Mouse (Mus musculus) heart, embryonic 10.5 days (tissue): ENCODE measurements around the gene Cfap126. TPM values are rescaled to one million over a fixed set of nuclear protein-coding genes. Genes with fewer than 3 reads are reported as not detected.
"Not testable (repeated sequence)": the region's sequence is repeated elsewhere in the genome, so short reads cannot be mapped to it uniquely, and the experiment has no call there.

ENCODE experiments used
- DNase-seq: peaks from one replicate; pipeline ENCODE4 v3.0.0-alpha.2; 2017; ENCODE audit warnings: low spot score
- H3K27ac ChIP-seq: fragments of 300-500 bp; sonication (generic); 2 replicates; pipeline ENCODE4 v1.5.1; 2016; ENCODE audit warnings: mild to moderate bottlenecking
- H3K27me3 ChIP-seq: fragments of 300-500 bp; sonication (generic); 2 replicates; pipeline ENCODE4 v1.6.1; 2016; ENCODE audit warnings: mild to moderate bottlenecking; ENCODE audit not compliant: poor library complexity, insufficient read depth, severe bottlenecking
- H3K36me3 ChIP-seq: fragments of 300-500 bp; sonication (generic); 2 replicates; pipeline ENCODE4 v1.6.1; 2016; ENCODE audit warnings: mild to moderate bottlenecking, moderate library complexity
- H3K4me1 ChIP-seq: fragments of 300-500 bp; sonication (generic); 2 replicates; pipeline ENCODE4 v1.6.1; 2016; ENCODE audit warnings: mild to moderate bottlenecking
- H3K4me3 ChIP-seq: fragments of 300-500 bp; sonication (generic); 2 replicates; pipeline ENCODE4 v1.5.1; 2016; ENCODE audit warnings: mild to moderate bottlenecking, moderate library complexity
- H3K9me3 ChIP-seq: fragments of 300-500 bp; sonication (generic); 2 replicates; pipeline ENCODE4 v1.6.1; 2016; ENCODE audit warnings: mild to moderate bottlenecking, moderate library complexity
- WGBS: fragments of 180-500 bp; shearing (Covaris S2); methylation state at CpG from one replicate; pipeline ENCODE4 v1.1.7; 2016; 5-methylcytosine and 5-hydroxymethylcytosine counted together
- polyA plus RNA-seq: library from polyadenylated mRNA; unstranded; fragments of >200 nt; fragmentation: Nextera tagmentation; extraction: Ambion mirVana; gene quantifications from 2 replicates; pipeline ENCODE4 v1.2.1, GENCODE M21; 2016

Gene Cfap126
- polyA plus RNA-seq, 1 experiment from 2014 or later, result 1.6 TPM

DNA sequence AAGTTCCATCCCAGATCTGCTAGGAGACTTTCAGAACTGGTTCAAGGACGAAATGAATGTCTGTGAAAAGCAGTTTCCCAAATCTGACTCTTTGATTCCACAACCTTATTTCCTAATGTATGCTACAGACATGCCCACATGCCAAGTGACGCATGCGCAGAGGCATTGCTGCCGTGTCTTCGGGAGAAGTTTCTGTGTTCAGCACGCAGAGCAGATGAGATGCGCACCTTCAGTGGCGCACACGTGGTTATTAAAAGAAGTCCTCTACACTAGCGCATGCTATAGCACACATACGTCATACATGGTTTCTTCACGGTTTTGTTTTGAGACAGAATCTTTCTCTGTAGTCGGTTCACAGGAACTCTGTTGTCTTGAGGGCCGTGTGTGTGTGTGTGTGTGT lies 5.7 kb downstream of the Cfap126 start:
- Histone ChIP-seq H3K9me3 (no peaks in the 10 kb centered on the region), H3K27me3 (no peaks in the 10 kb centered on the region), H3K36me3 (no peaks in the 10 kb centered on the region), H3K27ac (no peak overlapping the region), H3K4me1 (peaks cover 25% of the 10 kb centered on the region), H3K4me3 (no peak overlapping the region)
- no peak for DNase-seq
- 86% methylated on average over 14 of the region's 14 CpGs for WGBS

- no peak overlapping the region for H3K4me3 ChIP-seq
- no peaks in the 10 kb centered on the region for H3K36me3 ChIP-seq
- 17% methylated on average over 3 of the region's 3 CpGs for WGBS
- H3K4me1 ChIP-seq, result peaks cover 25% of the 10 kb centered on the region
- H3K27me3 ChIP-seq, result no peaks in the 10 kb centered on the region
- H3K27ac ChIP-seq, result peak overlapping the region; percentile 52; the same call in 1 of the 2 replicates
- H3K9me3 ChIP-seq, result no peaks in the 10 kb centered on the region
- DNase-seq, result no peak
These were observed 7.2 kb downstream of the Cfap126 start for GRCm38 (mm10) chr1:171120893-171121292.

- Histone ChIP-seq H3K4me1 (peaks cover 25% of the 10 kb centered on the region), H3K9me3 (no peaks in the 10 kb centered on the region), H3K36me3 (0 out of 2 replicates have a peak, but pooled peaks cover 2% of the 10 kb centered on the region), H3K27me3 (no peaks in the 10 kb centered on the region), H3K27ac (no peak overlapping the region), H3K4me3 (no peak overlapping the region)
- WGBS, result 43% methylated on average over 5 of the region's 5 CpGs
- no peak for DNase-seq
These were observed 8.1 kb downstream of the Cfap126 start for GRCm38 (mm10) chr1:171121839-171122238.

DNA sequence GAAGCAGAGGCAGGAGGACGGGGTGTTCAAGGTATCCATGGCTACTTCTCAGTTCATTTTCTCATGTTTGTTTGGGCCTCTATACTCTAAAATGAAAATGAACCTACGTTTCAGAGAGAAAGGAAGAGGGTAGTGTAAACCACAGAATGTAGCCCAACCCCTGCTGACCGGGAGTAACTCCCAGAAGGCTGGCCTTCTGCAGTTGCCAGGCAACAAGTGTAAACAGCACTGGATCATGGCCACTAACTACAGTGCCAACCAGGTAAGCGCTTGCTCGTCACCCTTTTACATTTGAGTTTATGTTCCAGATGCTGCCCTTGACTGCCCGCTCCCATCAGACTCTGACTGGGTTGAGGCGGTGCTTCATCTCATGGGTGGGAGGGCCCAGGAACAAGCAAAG lies 9.2 kb downstream of the Cfap126 start:
- H3K27me3 ChIP-seq, result no peaks in the 10 kb centered on the region
- peaks cover 10% of the 10 kb centered on the region for H3K36me3 ChIP-seq
- H3K27ac ChIP-seq, result no peak overlapping the region
- H3K9me3 ChIP-seq, result no peaks in the 10 kb centered on the region
- DNase-seq, result peak; percentile 80
- 33% methylated on average over 7 of the region's 7 CpGs for WGBS
- H3K4me1 ChIP-seq, result peaks cover 25% of the 10 kb centered on the region
- no peak overlapping the region for H3K4me3 ChIP-seq

DNA sequence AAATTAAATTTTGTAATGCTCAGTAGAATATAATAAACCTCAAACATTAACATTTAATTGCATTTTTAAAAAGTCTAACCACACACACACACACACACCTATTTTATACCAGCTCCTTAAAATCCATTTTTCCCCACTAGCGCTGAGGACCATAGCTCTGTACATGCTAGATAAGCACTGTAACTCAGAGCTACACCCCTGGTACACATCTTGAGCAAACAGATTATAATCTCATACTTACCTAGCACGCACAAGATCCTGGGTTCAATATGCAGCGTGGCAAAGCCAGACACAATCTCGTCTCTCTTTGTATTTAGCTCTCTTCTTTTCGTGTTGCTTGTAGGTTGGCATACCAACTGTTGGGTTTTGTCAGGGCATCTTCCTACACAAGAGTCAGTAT lies 10.7 kb downstream of the Cfap126 start:
- 90% methylated on average over 5 of the region's 5 CpGs for WGBS
- peaks cover 25% of the 10 kb centered on the region for H3K4me1 ChIP-seq
- DNase-seq, result no peak
- no peak overlapping the region for H3K4me3 ChIP-seq
- H3K27me3 ChIP-seq, result no peaks in the 10 kb centered on the region
- no peaks in the 10 kb centered on the region for H3K9me3 ChIP-seq
- no peak overlapping the region for H3K27ac ChIP-seq
- H3K36me3 ChIP-seq, result peaks cover 25% of the 10 kb centered on the region

DNA sequence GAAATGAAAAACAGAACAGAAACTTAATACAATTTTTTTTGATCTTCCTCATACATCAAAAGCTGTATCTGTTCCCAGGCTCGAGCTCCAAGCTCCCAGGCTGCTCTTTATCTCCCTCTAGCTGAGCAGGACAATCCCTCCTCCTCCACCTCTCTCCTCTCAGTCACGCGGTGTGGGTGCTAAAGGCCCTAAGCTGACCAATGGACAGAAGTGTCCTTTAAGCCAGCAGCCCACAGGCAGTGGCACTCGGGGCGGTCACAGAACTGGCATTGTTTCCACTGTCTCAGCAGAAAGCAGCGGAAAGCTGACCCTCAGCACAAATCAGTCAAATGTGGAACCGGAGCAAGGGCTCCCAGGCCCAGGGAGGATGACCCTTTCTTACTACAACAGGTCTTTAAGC lies 15.5 kb downstream of the Cfap126 start:
- H3K4me3 ChIP-seq, result no peak overlapping the region
- H3K27me3 ChIP-seq, result no peaks in the 10 kb centered on the region
- no peaks in the 10 kb centered on the region for H3K9me3 ChIP-seq
- no peak overlapping the region for H3K27ac ChIP-seq
- H3K36me3 ChIP-seq, result peaks cover 69% of the 10 kb centered on the region
- 57% methylated on average over 7 of the region's 7 CpGs for WGBS
- H3K4me1 ChIP-seq, result no peaks in the 10 kb centered on the region
- DNase-seq, result no peak

DNA sequence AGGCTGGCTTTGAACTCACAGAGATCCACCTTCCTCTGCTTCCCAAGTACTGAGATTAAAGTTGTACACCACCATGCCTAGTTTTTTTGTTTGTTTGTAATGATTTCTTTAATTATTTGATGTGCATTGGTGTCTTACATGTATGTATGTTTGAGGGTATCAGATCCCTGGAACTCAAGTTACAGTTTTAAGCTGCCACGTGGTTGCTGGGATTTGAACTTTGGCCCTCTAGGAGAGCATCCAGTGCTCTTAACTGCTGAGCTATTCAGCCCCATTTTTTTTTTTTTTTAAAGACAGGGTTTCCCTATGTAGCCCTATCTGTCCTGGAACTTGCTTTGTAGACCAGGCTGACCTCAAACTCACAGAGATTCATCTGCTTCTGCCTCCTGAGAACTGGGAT lies 17.3 kb downstream of the Cfap126 start:
- Histone ChIP-seq H3K4me1 (no peaks in the 10 kb centered on the region), H3K36me3 (peaks cover 86% of the 10 kb centered on the region), H3K9me3 (no peaks in the 10 kb centered on the region), H3K4me3 (no peak overlapping the region), H3K27me3 (no peaks in the 10 kb centered on the region), H3K27ac (no peak overlapping the region)
- WGBS, result 88% methylated on average over 1 of the region's 1 CpGs
- no peak for DNase-seq

- Histone ChIP-seq H3K4me3 (no peak overlapping the region), H3K36me3 (peaks cover 91% of the 10 kb centered on the region), H3K27ac (no peak overlapping the region), H3K9me3 (no peaks in the 10 kb centered on the region), H3K4me1 (no peaks in the 10 kb centered on the region), H3K27me3 (no peaks in the 10 kb centered on the region)
- WGBS, result 92% methylated on average over 2 of the region's 2 CpGs
- DNase-seq, result no peak
These were observed 21.9 kb downstream of the Cfap126 start for GRCm38 (mm10) chr1:171135600-171135999.

DNA sequence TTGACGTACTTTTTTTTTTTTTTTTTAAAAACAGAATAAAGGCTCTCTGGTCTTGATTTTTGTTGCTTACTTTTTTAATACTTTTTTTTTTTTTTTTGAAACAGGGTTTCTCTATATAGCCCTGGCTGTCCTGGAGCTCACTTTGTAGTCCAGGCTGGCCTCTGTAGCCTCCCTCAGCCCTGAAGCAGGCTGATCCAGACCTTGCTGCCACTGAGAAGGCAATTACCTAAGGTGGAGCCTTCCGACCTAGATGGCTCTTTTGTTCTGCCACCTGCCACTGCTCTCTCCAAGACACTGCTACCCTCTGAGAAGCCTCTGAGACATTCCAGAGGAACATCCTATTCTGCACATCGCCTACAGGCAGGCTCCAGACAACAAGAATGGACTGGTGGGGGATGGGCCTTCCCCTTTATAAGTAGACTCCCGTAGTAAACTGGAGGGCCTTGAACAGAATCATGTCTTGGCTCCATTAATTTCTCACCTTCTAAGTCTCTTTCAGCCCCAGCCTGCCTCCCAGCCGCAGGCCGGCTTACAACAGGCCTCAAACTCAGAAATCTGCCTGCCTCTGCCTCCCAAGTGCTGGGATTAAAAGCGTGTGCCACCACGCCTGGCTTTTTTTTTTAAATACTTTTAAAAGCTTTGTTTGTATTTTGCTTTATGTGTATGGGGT lies 23.9 kb downstream of the Cfap126 start:
- 89% methylated on average over 8 of the region's 8 CpGs for WGBS
- not testable (repeated sequence) for H3K27me3 ChIP-seq, H3K4me3 ChIP-seq, H3K4me1 ChIP-seq, H3K27ac ChIP-seq, DNase-seq, H3K9me3 ChIP-seq
- H3K36me3 ChIP-seq, result peaks cover 95% of the 10 kb centered on the region

GRCm38 (mm10) chr1:171142981-171143380 lies 29.3 kb downstream of the Cfap126 start:
- H3K9me3 ChIP-seq, DNase-seq, H3K4me1 ChIP-seq, H3K27ac ChIP-seq, H3K27me3 ChIP-seq, H3K4me3 ChIP-seq: not testable (repeated sequence)
- WGBS, result 75% methylated on average over 11 of the region's 11 CpGs
- H3K36me3 ChIP-seq, result peaks cover 73% of the 10 kb centered on the region

GRCm38 (mm10) chr1:171149974-171150760 lies 36.4 kb downstream of the Cfap126 start, which contains the start of the genes Sdhc and Mpz:
TSS of gene Sdhc (minus strand) at chr1:171150603.
TSS of gene Mpz (plus strand) at chr1:171150711.
- Histone ChIP-seq H3K4me1 (peaks cover 17% of the 10 kb centered on the region; the same call in 1 of the 2 replicates), H3K27me3 (peaks cover 8% of the 10 kb centered on the region; the same call in 1 of the 2 replicates), H3K27ac (peak within 1 kb of the TSS; percentile 96), H3K36me3 (peaks cover 9% of the 10 kb centered on the region; the same call in 1 of the 2 replicates), H3K4me3 (peak within 1 kb of the TSS; percentile 85), H3K9me3 (no peaks in the 10 kb centered on the region)
- peak; percentile 98 for DNase-seq
- under 1% methylated on average over 34 of the region's 34 CpGs for WGBS

DNA sequence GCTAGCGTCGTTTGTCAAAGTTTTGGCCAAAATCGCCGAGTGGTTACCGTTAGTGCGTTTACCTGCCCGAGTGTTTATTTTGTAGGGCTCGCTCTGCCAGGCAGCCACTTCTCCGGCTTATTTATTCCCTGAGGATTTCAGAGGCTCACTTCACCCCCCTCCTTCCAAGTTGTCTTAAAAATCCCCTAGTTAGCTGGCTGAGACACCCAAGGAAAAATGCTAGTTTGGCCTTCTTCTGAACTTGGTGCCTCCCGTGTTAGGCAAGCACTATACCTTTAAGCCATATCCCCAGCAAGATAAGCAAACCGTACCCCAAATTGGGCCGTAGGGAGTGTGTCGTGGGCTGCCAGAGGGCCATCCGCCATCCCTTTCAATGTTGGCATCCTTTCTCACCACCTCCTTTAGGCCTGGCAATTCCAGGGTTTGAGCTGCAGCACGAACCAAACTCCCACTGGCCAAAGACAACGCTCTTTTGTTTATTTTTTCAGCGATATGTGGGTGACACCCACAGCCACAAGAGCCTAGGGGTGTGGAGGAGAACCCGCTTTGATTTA lies 37.2 kb downstream of the Cfap126 start:
- peaks cover 16% of the 10 kb centered on the region for H3K27me3 ChIP-seq
- H3K4me1 ChIP-seq, result peaks cover 17% of the 10 kb centered on the region; the same call in 1 of the 2 replicates
- WGBS, result 5% methylated on average over 18 of the region's 18 CpGs
- H3K27ac ChIP-seq, result peak overlapping the region; percentile 96
- DNase-seq, result no peak
- H3K36me3 ChIP-seq, result peaks cover 2% of the 10 kb centered on the region; the same call in 1 of the 2 replicates
- no peaks in the 10 kb centered on the region for H3K9me3 ChIP-seq
- H3K4me3 ChIP-seq, result peak overlapping the region; percentile 85

DNA sequence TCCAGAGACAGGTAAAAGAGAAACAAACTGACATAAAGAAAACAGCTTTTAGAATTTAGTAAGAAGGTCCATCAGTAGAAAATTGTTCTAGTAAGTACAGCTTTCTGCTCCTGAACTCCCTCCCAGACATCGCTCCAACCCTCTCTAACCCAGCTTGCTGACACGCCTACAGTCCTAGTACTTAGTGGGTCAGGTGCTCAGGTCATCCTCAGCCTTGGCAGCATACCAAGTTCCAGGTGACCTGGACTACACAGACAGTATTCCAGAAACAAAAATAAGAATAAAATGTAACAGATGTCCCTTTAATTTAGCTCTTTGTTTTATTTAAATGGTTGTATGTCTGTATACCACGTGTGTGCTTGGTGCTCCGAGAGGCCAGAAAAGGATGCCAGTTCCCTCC lies 38.2 kb downstream of the Cfap126 start:
- Histone ChIP-seq H3K36me3 (no peaks in the 10 kb centered on the region), H3K4me3 (no peak overlapping the region), H3K27ac (no peak overlapping the region), H3K9me3 (no peaks in the 10 kb centered on the region), H3K4me1 (peaks cover 17% of the 10 kb centered on the region; the same call in 1 of the 2 replicates), H3K27me3 (peaks cover 26% of the 10 kb centered on the region)
- DNase-seq, result no peak
- 81% methylated on average over 4 of the region's 4 CpGs for WGBS
